Mouse (Mus musculus) spleen, adult 2 months (tissue): ENCODE measurements at regions not wholly inside any gene's neighbourhood (a gene's known extent, or its start where the extent isn't known, plus 50 kb on each side); places are given as distances from the start of the nearest gene placed in this dataset.

Experiments used
- DNase-seq, 2 experiments: peaks; one replicate each; pipeline versions ENCODE4 v3.0.0 to v3.0.0-alpha.2; 2012 to 2021; ENCODE audit warnings: low spot score in 2 of 2, low read depth in 1 of 2
- H3K27ac ChIP-seq: fragments of 200-500 bp; 2 replicates; pipeline ENCODE4 v1.5.1; 2012; ENCODE audit warnings: low read length, inconsistent platforms; ENCODE audit not compliant: insufficient read depth
- H3K27me3 ChIP-seq: fragments of 200-500 bp; 2 replicates; pipeline ENCODE4 v1.6.1; 2012; ENCODE audit warnings: mild to moderate bottlenecking, moderate library complexity, low read length, inconsistent platforms; ENCODE audit not compliant: control insufficient read depth, insufficient read depth
- H3K36me3 ChIP-seq: fragments of 200-500 bp; 2 replicates; pipeline ENCODE4 v1.6.1; 2012; ENCODE audit warnings: mild to moderate bottlenecking, low read length, inconsistent platforms; ENCODE audit not compliant: control insufficient read depth, insufficient read depth
- H3K4me1 ChIP-seq: fragments of 200-500 bp; 2 replicates; pipeline ENCODE4 v1.6.1; 2011; ENCODE audit warnings: inconsistent platforms; ENCODE audit not compliant: control insufficient read depth, insufficient read depth, insufficient read length
- H3K4me3 ChIP-seq: fragments of 200-500 bp; 2 replicates; pipeline ENCODE4 v1.5.1; 2011; ENCODE audit warnings: mild to moderate bottlenecking, inconsistent platforms; ENCODE audit not compliant: insufficient read depth, insufficient read length; ENCODE audit errors: extremely low read depth
- CTCF ChIP-seq: fragments of 200-500 bp; IDR thresholded peaks from 2 replicates; pipeline ENCODE4 v1.5.1; 2011; ENCODE audit warnings: mild to moderate bottlenecking, inconsistent platforms; ENCODE audit not compliant: insufficient read depth, insufficient read length, insufficient replicate concordance; ENCODE audit errors: extremely low read depth
- POLR2A ChIP-seq: fragments of 200-500 bp; IDR thresholded peaks from 2 replicates; pipeline ENCODE4 v1.6.1; 2011; ENCODE audit warnings: low read depth, low read length, inconsistent platforms
- WGBS: fragments of 180-500 bp; shearing (Covaris S2); methylation state at CpG from one replicate; pipeline ENCODE4 v1.1.7; 2018; 5-methylcytosine and 5-hydroxymethylcytosine counted together

DNA sequence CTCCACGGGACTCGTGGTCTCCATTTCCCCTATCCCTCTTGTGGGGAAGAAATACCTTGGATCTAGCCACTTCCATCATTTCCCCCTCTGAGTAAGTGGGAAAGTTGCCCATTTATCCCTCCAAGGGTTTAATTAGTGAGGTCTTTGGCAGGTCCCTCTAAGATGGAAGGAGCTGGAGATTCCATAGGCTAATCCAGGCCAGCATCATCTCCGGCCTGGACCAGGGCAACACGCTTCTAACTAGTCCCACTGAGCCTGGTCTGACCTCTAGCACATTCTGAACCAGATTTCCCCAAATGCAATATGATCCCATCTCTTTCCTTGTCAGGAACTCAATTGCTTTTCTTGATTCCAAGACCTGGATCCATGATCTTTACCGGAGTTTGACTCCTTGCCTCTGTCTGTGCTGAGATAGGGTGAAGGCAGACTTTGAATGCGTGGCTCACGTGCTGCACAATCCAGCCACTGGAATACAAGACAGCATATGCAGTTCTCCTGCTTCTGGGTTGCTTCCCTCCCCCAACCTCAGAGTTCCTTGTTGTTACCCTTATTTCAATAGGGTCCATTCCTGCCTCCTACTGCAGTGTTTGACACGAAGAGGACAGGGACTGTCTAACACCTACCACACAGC, 67.4 kb upstream of the Rbpj start:
- no peak for DNase-seq
- Histone ChIP-seq H3K27ac (no peak overlapping the region), H3K36me3 (no peaks in the 10 kb centered on the region), H3K4me1 (no peaks in the 10 kb centered on the region), H3K4me3 (no peak overlapping the region), H3K27me3 (no peaks in the 10 kb centered on the region)
- TF ChIP-seq CTCF, result no peak
- TF ChIP-seq POLR2A, result no peak
- WGBS, result 88% methylated on average over 8 of the region's 8 CpGs

DNA sequence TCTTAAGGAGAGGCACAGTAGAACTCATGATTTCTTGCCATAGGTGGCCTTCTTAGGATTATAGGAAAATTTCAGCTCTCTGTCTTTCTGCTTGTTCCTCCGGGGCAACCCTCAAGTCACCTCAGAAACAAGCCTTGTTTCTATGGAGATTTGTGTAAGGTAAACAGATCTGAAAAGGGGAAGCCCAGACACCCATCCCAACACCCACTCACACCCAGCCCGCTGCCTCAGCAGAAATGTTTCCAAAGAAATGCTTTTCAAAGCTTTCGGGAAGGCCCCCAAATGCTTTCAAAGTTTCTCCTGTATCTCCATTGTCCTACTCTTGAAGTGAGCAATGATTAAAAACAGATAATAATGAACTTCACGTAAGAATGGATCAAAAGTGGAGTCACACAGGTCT, 64.9 kb upstream of the Rbpj start:
- H3K27me3 ChIP-seq, result no peaks in the 10 kb centered on the region
- H3K27ac ChIP-seq, result no peak overlapping the region
- WGBS, result 43% methylated on average over 4 of the region's 4 CpGs
- no peak for DNase-seq
- no peak overlapping the region for H3K4me3 ChIP-seq
- H3K36me3 ChIP-seq, result no peaks in the 10 kb centered on the region
- no peak for TF ChIP-seq CTCF
- no peaks in the 10 kb centered on the region for H3K4me1 ChIP-seq

GRCm38 (mm10) chr5:53402022-53402421, 63.9 kb upstream of the Rbpj start:
- Histone ChIP-seq H3K36me3 (no peaks in the 10 kb centered on the region), H3K4me1 (no peaks in the 10 kb centered on the region)

DNA sequence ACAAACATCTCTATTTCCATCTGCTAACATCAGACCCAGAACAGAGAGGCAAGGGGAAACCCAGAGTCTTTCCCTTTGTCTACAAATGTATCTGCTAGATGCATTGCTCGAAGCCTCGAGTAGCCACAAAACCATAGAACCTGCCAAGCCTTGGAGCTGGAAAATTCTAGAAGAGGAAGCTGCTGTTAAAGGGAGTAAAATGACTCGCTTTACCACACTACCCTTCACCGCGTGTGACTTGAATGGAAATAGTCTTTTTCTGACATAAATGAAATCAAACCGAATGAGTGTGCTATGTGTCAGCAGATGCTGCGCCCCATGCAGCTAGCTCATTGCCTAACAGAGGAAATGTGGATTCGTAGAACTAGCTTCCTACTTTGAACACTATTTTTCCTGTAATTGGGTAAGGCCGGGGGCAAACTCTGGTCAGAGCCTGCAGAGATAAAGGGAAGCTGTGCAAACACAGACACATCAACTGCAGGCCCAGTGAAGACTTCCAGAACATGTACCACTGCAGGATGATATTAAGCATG, 63.3 kb upstream of the Rbpj start:
- Histone ChIP-seq H3K27ac (no peak overlapping the region), H3K27me3 (no peaks in the 10 kb centered on the region), H3K4me3 (no peak overlapping the region), H3K36me3 (no peaks in the 10 kb centered on the region), H3K4me1 (no peaks in the 10 kb centered on the region)
- WGBS, result 17% methylated on average over 9 of the region's 9 CpGs
- DNase-seq, result no peak
- TF ChIP-seq POLR2A (no peak), CTCF (no peak)

More at GRCm38 (mm10) chr5:53402022-53402421, 63.9 kb upstream of the Rbpj start:
- H3K27me3 ChIP-seq, result no peaks in the 10 kb centered on the region
- no peak overlapping the region for H3K4me3 ChIP-seq
- DNase-seq, result no peak
- TF ChIP-seq POLR2A (no peak), CTCF (no peak)
- H3K27ac ChIP-seq, result no peak overlapping the region
- 73% methylated on average over 4 of the region's 4 CpGs for WGBS

DNA sequence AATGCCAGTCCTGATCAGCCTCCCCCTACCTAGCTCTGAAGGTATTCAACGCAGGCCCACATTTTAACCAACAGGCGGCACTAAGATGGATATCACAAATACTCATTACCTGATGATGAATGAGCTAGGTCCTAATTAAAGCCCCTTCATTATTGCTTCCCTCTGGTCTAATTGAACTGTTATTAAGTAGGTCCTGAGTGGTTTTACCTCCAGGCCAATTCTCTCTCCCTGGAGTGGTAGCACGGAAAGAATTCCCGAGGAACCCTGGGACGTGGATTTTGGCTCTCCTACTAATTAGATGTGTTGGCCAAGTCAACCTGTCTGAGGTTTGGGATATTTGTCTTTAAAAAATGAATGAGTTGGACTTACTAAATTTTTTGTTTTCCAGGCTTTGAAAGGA, 60.0 kb upstream of the Rbpj start:
- no peaks in the 10 kb centered on the region for H3K27me3 ChIP-seq
- H3K27ac ChIP-seq, result no peak overlapping the region
- no peak overlapping the region for H3K4me3 ChIP-seq
- WGBS, result 91% methylated on average over 5 of the region's 5 CpGs
- H3K4me1 ChIP-seq, result no peaks in the 10 kb centered on the region
- TF ChIP-seq CTCF (no peak), POLR2A (no peak)
- DNase-seq, result no peak
- no peaks in the 10 kb centered on the region for H3K36me3 ChIP-seq

- no peak overlapping the region for H3K4me3 ChIP-seq
- WGBS, result 49% methylated on average over 2 of the region's 2 CpGs
- H3K4me1 ChIP-seq, result no peaks in the 10 kb centered on the region
- no peak overlapping the region for H3K27ac ChIP-seq
- TF ChIP-seq POLR2A (no peak), CTCF (no peak)
- no peaks in the 10 kb centered on the region for H3K36me3 ChIP-seq
- no peak for DNase-seq
- H3K27me3 ChIP-seq, result no peaks in the 10 kb centered on the region
Measured at GRCm38 (mm10) chr5:53407646-53408045, 58.3 kb upstream of the Rbpj start.

DNA sequence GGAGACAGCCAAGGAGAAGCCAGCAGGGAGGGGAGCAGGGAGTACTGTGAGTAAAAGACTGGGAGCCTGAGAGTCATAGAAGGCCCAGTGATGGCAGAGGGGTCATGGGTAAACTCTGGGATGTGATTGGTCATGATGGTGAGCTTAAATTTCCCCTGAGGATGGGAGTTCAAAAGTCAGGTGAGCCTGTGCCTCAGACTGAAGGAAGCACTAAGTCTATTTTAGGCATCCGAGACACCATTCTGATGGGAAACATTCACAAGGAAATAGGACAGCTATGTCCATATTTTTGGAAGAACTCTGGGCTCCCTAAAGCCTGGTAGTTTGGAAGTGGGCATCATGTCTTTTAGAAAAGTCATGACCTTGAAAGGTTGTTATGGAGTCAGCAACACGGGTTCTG, 57.7 kb upstream of the Rbpj start:
- TF ChIP-seq POLR2A, result no peak
- TF ChIP-seq CTCF, result no peak
- Histone ChIP-seq H3K4me3 (no peak overlapping the region), H3K36me3 (no peaks in the 10 kb centered on the region), H3K4me1 (no peaks in the 10 kb centered on the region), H3K27ac (no peak overlapping the region), H3K27me3 (no peaks in the 10 kb centered on the region)
- WGBS, result 91% methylated on average over 2 of the region's 2 CpGs
- no peak for DNase-seq
